Mouse (Mus musculus): ENCODE results near the gene Gm11555. TPM values are rescaled to one million over a fixed set of nuclear protein-coding genes. Genes with fewer than 3 reads are reported as not detected.
"Not testable (repeated sequence)": the region's sequence is repeated elsewhere in the genome, so short reads cannot be mapped to it uniquely, and the experiment has no call there.

Gene Gm11555
- not detected in 2 replicates for polyA plus RNA-seq (2015; fragmentation: Nextera tagmentation; extraction: Ambion mirVana)

GRCm38 (mm10) chr11:99650136-99650535 is at the start of gene Gm11555:
TSS of gene Gm11555 (minus strand) at chr11:99650236.
- H3K36me3 ChIP-seq = no peaks in the 10 kb centered on the region
- no peaks in the 10 kb centered on the region for H3K4me1 ChIP-seq (replicated peaks)
- 74% methylated on average over 2 of the region's 2 CpGs for WGBS
- H3K27ac ChIP-seq = no peak within 1 kb of the TSS
- no peak within 1 kb of the TSS for H3K4me3 ChIP-seq (replicated peaks)
- ATAC-seq = no peak
- no peak within 1 kb of the TSS for H3K4me2 ChIP-seq (replicated peaks)
- H3K9me3 ChIP-seq = no peaks in the 10 kb centered on the region
- H3K9ac ChIP-seq = no peak within 1 kb of the TSS
- H3K27me3 ChIP-seq (replicated peaks) = no peaks in the 10 kb centered on the region

DNA sequence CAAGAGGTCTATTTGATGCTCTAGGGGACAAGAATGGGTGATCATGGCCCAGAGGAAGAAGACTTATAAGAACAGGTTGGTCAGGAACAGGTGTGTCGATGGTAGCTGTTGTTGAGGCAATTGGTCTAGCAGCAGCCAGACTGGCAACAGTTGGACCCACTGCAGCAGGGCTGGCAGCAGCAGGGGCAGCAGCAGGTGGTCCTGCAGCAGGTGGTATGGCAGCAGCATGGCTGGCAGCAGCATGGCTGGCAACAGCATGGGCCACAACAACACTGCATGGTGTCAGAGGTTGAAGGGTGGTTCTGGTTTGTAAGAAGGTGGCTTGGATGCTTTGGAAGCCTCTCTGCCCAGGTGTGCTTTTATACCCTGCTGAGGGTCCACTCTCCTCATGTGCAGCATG is 40.4 kb upstream of the Gm11555 start, which contains the start of gene Gm14190:
Gm14190 (minus strand) TSS at position 278 of the 400 bp plus-strand sequence.
- H3K9me3 ChIP-seq = no peaks in the 10 kb centered on the region
- H3K9ac ChIP-seq = no peak within 1 kb of the TSS
- no peak within 1 kb of the TSS for H3K4me3 ChIP-seq (replicated peaks)
- 94% methylated on average over 1 of the region's 1 CpGs for WGBS
- H3K27ac ChIP-seq = no peak within 1 kb of the TSS
- H3K4me1 ChIP-seq (replicated peaks) = no peaks in the 10 kb centered on the region
- no peak within 1 kb of the TSS for H3K4me2 ChIP-seq (replicated peaks)
- no peaks in the 10 kb centered on the region for H3K36me3 ChIP-seq
- no peaks in the 10 kb centered on the region for H3K27me3 ChIP-seq (replicated peaks)
- no peak for ATAC-seq

GRCm38 (mm10) chr11:99685235-99685634 is 35.2 kb upstream of the Gm11555 start:
- not testable (repeated sequence) for H3K4me1 ChIP-seq (replicated peaks); H3K36me3 ChIP-seq; H3K27ac ChIP-seq; H3K4me3 ChIP-seq (replicated peaks); H3K4me2 ChIP-seq (replicated peaks); H3K9me3 ChIP-seq; H3K27me3 ChIP-seq (replicated peaks); H3K9ac ChIP-seq; ATAC-seq
- WGBS = 63% methylated on average over 1 of the region's 1 CpGs

DNA sequence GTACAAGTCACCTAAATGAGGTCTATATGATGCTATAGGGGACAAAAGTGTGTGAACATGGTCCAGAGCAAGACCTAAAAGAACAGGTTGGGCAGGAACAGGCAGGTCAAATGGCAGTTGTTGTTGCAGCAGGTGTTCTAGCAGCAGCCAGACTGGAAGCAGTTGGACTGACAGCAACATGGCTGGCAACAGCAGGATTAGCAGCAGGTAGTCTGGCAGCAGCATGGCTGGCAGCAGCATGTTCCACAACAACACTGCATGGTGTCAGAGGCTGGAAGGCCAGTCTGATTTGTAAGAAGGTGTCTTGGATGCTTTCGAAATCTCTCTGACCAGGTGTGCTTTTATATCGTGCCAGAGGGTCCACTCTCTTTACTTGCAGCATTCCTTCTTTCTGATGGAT is 33.4 kb upstream of the Gm11555 start:
- H3K4me1 ChIP-seq (replicated peaks) = no peaks in the 10 kb centered on the region
- H3K36me3 ChIP-seq = no peaks in the 10 kb centered on the region
- no peaks in the 10 kb centered on the region for H3K27me3 ChIP-seq (replicated peaks)
- H3K4me2 ChIP-seq (replicated peaks) = no peak overlapping the region
- no peak overlapping the region for H3K4me3 ChIP-seq (replicated peaks)
- 83% methylated on average over 2 of the region's 2 CpGs for WGBS
- H3K9ac ChIP-seq = no peak overlapping the region
- H3K27ac ChIP-seq = no peak overlapping the region
- ATAC-seq = no peak
- H3K9me3 ChIP-seq = no peaks in the 10 kb centered on the region

DNA sequence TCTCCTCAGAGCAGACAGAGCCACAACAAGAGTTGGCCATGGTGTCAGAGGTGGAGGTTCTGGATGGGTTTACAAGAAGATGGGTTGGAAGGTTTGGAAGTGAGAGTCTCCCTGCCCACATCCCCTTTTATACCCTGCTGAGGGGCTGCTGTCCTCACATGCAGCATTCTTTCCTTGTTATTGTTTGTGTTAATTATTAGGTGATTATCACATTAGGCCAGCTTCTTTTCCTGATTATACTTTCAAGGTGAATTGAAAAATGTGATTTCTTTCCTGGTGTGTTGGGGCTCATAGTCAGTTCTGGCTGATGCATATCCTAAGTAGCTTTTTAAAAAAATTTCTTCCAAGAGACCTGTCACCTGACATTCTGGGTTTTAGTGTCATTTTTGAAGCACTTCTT is 15.8 kb upstream of the Gm11555 start, which contains the start of gene Krtap4-6:
Krtap4-6 (minus strand) TSS at position 101 of the 400 bp plus-strand sequence.
- ATAC-seq = no peak
- Histone ChIP-seq H3K4me2 (replicated peaks) (no peak within 1 kb of the TSS), H3K27ac (no peak within 1 kb of the TSS), H3K27me3 (replicated peaks) (no peaks in the 10 kb centered on the region), H3K9me3 (no peaks in the 10 kb centered on the region), H3K9ac (no peak within 1 kb of the TSS), H3K4me3 (replicated peaks) (no peak within 1 kb of the TSS), H3K4me1 (replicated peaks) (no peaks in the 10 kb centered on the region), H3K36me3 (no peaks in the 10 kb centered on the region)

DNA sequence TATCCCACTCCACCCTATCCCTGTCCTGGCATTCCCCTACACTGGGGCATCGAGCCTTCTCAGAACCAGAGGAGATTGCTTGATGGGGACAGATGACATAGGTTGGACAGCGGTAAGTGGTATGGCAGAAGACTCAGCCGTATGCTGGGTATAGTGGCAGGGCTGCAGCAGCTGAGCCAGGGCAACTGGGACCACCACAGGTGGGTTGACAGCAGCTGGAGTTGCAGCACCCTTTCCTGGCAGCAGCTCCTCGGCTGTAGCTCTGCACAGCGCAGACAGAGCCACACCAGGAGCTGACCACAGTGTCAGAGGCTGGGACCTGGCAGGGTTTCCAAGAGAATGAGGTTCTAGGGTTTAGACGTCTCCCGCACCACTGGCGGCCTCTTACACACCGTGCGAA is 12.8 kb upstream of the Gm11555 start:
- H3K9ac ChIP-seq = no peak overlapping the region
- ATAC-seq = no peak
- H3K27ac ChIP-seq = no peak overlapping the region
- no peak overlapping the region for H3K4me2 ChIP-seq (replicated peaks)
- WGBS = 84% methylated on average over 10 of the region's 10 CpGs
- no peaks in the 10 kb centered on the region for H3K36me3 ChIP-seq
- no peaks in the 10 kb centered on the region for H3K4me1 ChIP-seq (replicated peaks)
- no peak overlapping the region for H3K4me3 ChIP-seq (replicated peaks)
- H3K9me3 ChIP-seq = no peaks in the 10 kb centered on the region
- no peaks in the 10 kb centered on the region for H3K27me3 ChIP-seq (replicated peaks)

DNA sequence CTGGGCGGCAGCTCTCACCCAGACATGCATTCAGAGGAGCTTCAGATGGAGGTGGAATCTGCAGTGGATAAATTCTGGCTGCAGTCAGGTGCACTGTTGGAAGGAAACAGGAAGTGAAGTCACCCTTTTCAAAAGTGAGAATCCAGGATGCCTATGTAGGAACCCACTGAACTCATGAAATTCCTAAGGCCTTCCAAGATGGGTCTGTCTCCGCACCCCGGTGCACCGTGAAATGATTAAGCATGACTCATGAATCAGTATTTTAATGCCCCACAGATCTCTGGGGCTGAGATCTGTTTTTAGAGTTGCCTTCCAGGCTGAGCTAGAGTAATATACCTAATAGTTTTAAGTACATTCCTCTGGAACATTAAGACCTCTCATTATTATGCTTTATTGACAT is 9.2 kb upstream of the Gm11555 start:
- no peak overlapping the region for H3K9ac ChIP-seq
- H3K36me3 ChIP-seq = no peaks in the 10 kb centered on the region
- 81% methylated on average over 4 of the region's 4 CpGs for WGBS
- no peaks in the 10 kb centered on the region for H3K4me1 ChIP-seq (replicated peaks)
- no peaks in the 10 kb centered on the region for H3K9me3 ChIP-seq
- no peaks in the 10 kb centered on the region for H3K27me3 ChIP-seq (replicated peaks)
- no peak overlapping the region for H3K4me3 ChIP-seq (replicated peaks)
- no peak overlapping the region for H3K4me2 ChIP-seq (replicated peaks)
- no peak overlapping the region for H3K27ac ChIP-seq
- ATAC-seq = no peak

- H3K4me1 ChIP-seq (replicated peaks); H3K4me2 ChIP-seq (replicated peaks); ATAC-seq; H3K27me3 ChIP-seq (replicated peaks); H3K27ac ChIP-seq; H3K36me3 ChIP-seq; H3K9me3 ChIP-seq; H3K9ac ChIP-seq; H3K4me3 ChIP-seq (replicated peaks): not testable (repeated sequence)
- WGBS = 64% methylated on average over 10 of the region's 10 CpGs
These were observed 8.5 kb upstream of the Gm11555 start, which contains the start of gene Gm11563 for GRCm38 (mm10) chr11:99658467-99659010. TSS of gene Gm11563 (minus strand) at chr11:99658960.

GRCm38 (mm10) chr11:99657051-99657450 is 7.0 kb upstream of the Gm11555 start:
- Histone ChIP-seq H3K27me3 (replicated peaks) (no peaks in the 10 kb centered on the region), H3K4me3 (replicated peaks) (no peak overlapping the region), H3K4me1 (replicated peaks) (no peaks in the 10 kb centered on the region), H3K4me2 (replicated peaks) (no peak overlapping the region), H3K27ac (no peak overlapping the region), H3K36me3 (no peaks in the 10 kb centered on the region), H3K9me3 (no peaks in the 10 kb centered on the region), H3K9ac (no peak overlapping the region)
- ATAC-seq = no peak
- WGBS = 48% methylated on average over 5 of the region's 5 CpGs

GRCm38 (mm10) chr11:99646444-99646843 is 3.6 kb downstream of the Gm11555 start:
- ATAC-seq = no peak
- 89% methylated on average over 15 of the region's 15 CpGs for WGBS

DNA sequence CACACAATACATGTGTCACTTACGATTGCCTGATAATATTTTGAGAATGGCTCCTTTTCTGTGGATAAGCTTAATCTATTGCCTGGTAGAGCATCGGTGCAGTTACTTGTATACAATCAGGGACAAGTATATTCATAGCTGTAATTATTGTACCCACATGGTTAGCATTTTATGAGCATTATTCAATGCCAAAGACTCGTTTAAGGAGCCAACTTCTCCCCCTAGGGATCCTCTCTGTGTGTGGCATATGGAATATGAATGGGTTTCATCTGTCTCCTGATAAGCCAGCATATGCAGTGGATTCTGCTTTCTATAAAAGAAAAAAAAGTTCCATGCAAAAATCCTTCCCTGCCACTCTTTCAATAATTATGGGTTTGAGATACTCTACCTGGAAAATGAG is 5.7 kb downstream of the Gm11555 start:
- no peaks in the 10 kb centered on the region for H3K36me3 ChIP-seq
- no peaks in the 10 kb centered on the region for H3K9me3 ChIP-seq
- H3K4me1 ChIP-seq (replicated peaks) = no peaks in the 10 kb centered on the region
- no peaks in the 10 kb centered on the region for H3K27me3 ChIP-seq (replicated peaks)
- no peak overlapping the region for H3K4me2 ChIP-seq (replicated peaks)
- H3K27ac ChIP-seq = no peak overlapping the region
- WGBS = 78% methylated on average over 3 of the region's 3 CpGs
- no peak overlapping the region for H3K9ac ChIP-seq
- ATAC-seq = no peak
- H3K4me3 ChIP-seq (replicated peaks) = no peak overlapping the region

More at GRCm38 (mm10) chr11:99646444-99646843, 3.6 kb downstream of the Gm11555 start:
- Histone ChIP-seq H3K36me3 (no peaks in the 10 kb centered on the region), H3K27me3 (replicated peaks) (no peaks in the 10 kb centered on the region), H3K4me2 (replicated peaks) (no peak overlapping the region), H3K4me3 (replicated peaks) (no peak overlapping the region), H3K4me1 (replicated peaks) (no peaks in the 10 kb centered on the region), H3K9me3 (no peaks in the 10 kb centered on the region), H3K9ac (no peak overlapping the region), H3K27ac (no peak overlapping the region)

- not testable (repeated sequence) for H3K4me2 ChIP-seq (replicated peaks); H3K36me3 ChIP-seq; H3K9ac ChIP-seq; H3K4me3 ChIP-seq (replicated peaks); H3K27me3 ChIP-seq (replicated peaks); H3K9me3 ChIP-seq; ATAC-seq; H3K4me1 ChIP-seq (replicated peaks); H3K27ac ChIP-seq
- WGBS = 83% methylated on average over 9 of the region's 9 CpGs
These were observed 6.3 kb downstream of the Gm11555 start, which contains the start of gene Krtap4-7 for GRCm38 (mm10) chr11:99643635-99644139. TSS of gene Krtap4-7 (minus strand) at chr11:99644089.

DNA sequence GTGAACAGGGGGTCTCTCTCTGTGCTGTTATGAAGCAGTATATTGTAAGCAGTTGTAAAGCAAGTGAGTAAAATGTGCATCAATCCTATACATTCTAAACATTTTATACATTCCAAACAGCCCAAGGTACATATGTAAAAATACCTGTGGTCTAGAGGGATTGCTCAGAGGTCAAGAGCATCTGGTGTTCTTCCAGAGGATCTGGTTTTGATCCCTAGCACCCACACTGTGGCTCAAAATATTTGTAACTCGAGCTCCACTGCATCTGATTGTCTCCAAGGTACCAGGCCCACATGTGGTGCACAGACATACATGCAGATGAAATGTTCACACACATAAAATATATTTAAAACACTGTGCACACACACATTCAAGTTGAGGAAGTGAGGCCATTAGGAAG is 9.1 kb downstream of the Gm11555 start:
- Histone ChIP-seq H3K9ac (no peak overlapping the region), H3K36me3 (no peaks in the 10 kb centered on the region), H3K27me3 (replicated peaks) (no peaks in the 10 kb centered on the region), H3K9me3 (no peaks in the 10 kb centered on the region), H3K4me2 (replicated peaks) (no peak overlapping the region), H3K4me3 (replicated peaks) (no peak overlapping the region), H3K27ac (no peak overlapping the region), H3K4me1 (replicated peaks) (no peaks in the 10 kb centered on the region)
- WGBS = 28% methylated on average over 1 of the region's 1 CpGs
- no peak for ATAC-seq
